In genomic region chr6:115542341-115542740, GRCm38 (mm10) we compare ENCODE assay signal across 29 mouse cellular contexts. TPM values are rescaled to one million over a fixed set of nuclear protein-coding genes. Genes with fewer than 3 reads are reported as not detected.
DNase-seq lines count a peak whose midpoint lies in the region; ATAC-seq and TF ChIP-seq lines count a peak whose summit lies in the region.
"Had no signal": no experiment of that assay in that cellular context is flagged by ENCODE, and none has a peak within 500 bp of the region (broad histone marks: within the 10 kb centered on the region; RNA-seq: fewer than 3 reads in every experiment).

No protein-coding gene starts in this region.

- no peaks in the 10 kb centered on the region for H3K36me3 ChIP-seq in kidney, postnatal 0 days (ENCODE audit: insufficient read depth, low read length)
- H3K36me3 ChIP-seq in kidney, embryonic 14.5 days (ENCODE audit: control insufficient read depth, insufficient read depth, low read length) = no peaks in the 10 kb centered on the region
- H3K36me3 ChIP-seq in midbrain, embryonic 11.5 days (ENCODE audit: control insufficient read depth, insufficient read depth, low read length) = no peaks in the 10 kb centered on the region
- H3K36me3 ChIP-seq in midbrain, embryonic 14.5 days (ENCODE audit: control insufficient read depth, insufficient read depth, low read length) = no peaks in the 10 kb centered on the region
- no peaks in the 10 kb centered on the region; the same call in 1 of the 2 replicates for H3K36me3 ChIP-seq in forebrain, embryonic 10.5 days (replicated peaks)
- H3K36me3 ChIP-seq in hindbrain, embryonic 16.5 days (ENCODE audit: control insufficient read depth, insufficient read depth, low read length) = no peaks in the 10 kb centered on the region
- H3K36me3 ChIP-seq: embryonic facial prominence, embryonic 10.5 days; embryonic facial prominence, embryonic 13.5 days; heart, embryonic 10.5 days; heart, embryonic 13.5 days had no signal

- peak; percentile 16; the same call in 1 of the 2 replicates for TF ChIP-seq CTCF in kidney, postnatal 0 days (IDR thresholded peaks at IDR 0.05; ENCODE audit: low read depth)

- no peak overlapping the region for H3K4me3 ChIP-seq in kidney, postnatal 0 days (replicated peaks; ENCODE audit: low read depth, low read length)
- no peak overlapping the region for H3K4me3 ChIP-seq in kidney, embryonic 14.5 days (ENCODE audit: low read length)
- no peak overlapping the region for H3K4me3 ChIP-seq in midbrain, embryonic 11.5 days (ENCODE audit: low read depth, low read length)
- no peak overlapping the region for H3K4me3 ChIP-seq in midbrain, embryonic 14.5 days (replicated peaks; ENCODE audit: low read depth, low read length)
- no peak overlapping the region for H3K4me3 ChIP-seq in forebrain, embryonic 10.5 days
- no peak overlapping the region for H3K4me3 ChIP-seq in hindbrain, embryonic 16.5 days (ENCODE audit: low read length)
- H3K4me3 ChIP-seq: embryonic facial prominence, embryonic 10.5 days; embryonic facial prominence, embryonic 13.5 days; erythroblast, embryonic 14.5 days; forebrain, embryonic 13.5 days; heart, adult 2 months; heart, embryonic 10.5 days; heart, embryonic 13.5 days had no signal

- no peak overlapping the region for H3K9ac ChIP-seq in kidney, postnatal 0 days (ENCODE audit: low read depth, low read length)
- H3K9ac ChIP-seq in kidney, embryonic 14.5 days (ENCODE audit: low read depth, low read length) = no peak overlapping the region
- no peak overlapping the region for H3K9ac ChIP-seq in midbrain, embryonic 11.5 days (ENCODE audit: low read length)
- H3K9ac ChIP-seq in midbrain, embryonic 14.5 days (replicated peaks; ENCODE audit: low read length) = no peak overlapping the region
- H3K9ac ChIP-seq in hindbrain, embryonic 16.5 days (ENCODE audit: low read depth, low read length) = no peak overlapping the region
- H3K9ac ChIP-seq: embryonic facial prominence, embryonic 13.5 days; forebrain, embryonic 13.5 days; heart, embryonic 13.5 days; hindbrain, embryonic 14.5 days had no signal

- no peak overlapping the region for H3K27ac ChIP-seq in kidney, postnatal 0 days
- no peak overlapping the region for H3K27ac ChIP-seq in kidney, embryonic 14.5 days (ENCODE audit: low read depth, low read length)
- H3K27ac ChIP-seq in midbrain, embryonic 11.5 days (ENCODE audit: low read depth, low read length) = no peak overlapping the region
- H3K27ac ChIP-seq in midbrain, embryonic 14.5 days (replicated peaks; ENCODE audit: low read depth, low read length) = no peak overlapping the region
- no peak overlapping the region for H3K27ac ChIP-seq in forebrain, embryonic 10.5 days
- H3K27ac ChIP-seq in hindbrain, embryonic 16.5 days (ENCODE audit: low read depth, low read length) = no peak overlapping the region
- H3K27ac ChIP-seq: embryonic facial prominence, embryonic 10.5 days; forebrain, embryonic 13.5 days; heart, adult 2 months; hindbrain, embryonic 14.5 days had no signal

- DNase-seq in kidney, postnatal 0 days (ENCODE audit: low spot score) = no peak
- peak; percentile 73 for DNase-seq in midbrain, embryonic 11.5 days (ENCODE audit: low spot score, missing footprints)
- DNase-seq in midbrain, embryonic 14.5 days = no peak
- peak; percentile 52 for DNase-seq in NIH3T3 (ENCODE audit: low read depth)
- no peak for DNase-seq in forebrain, embryonic 10.5 days (ENCODE audit: extremely low spot score, low spot score)
- DNase-seq: adrenal gland, adult 8-10 months; adrenal gland, postnatal 25 days; cerebellum, adult 11-12 months; cerebellum, adult 8-10 months; cerebellum, postnatal 10 days; cerebellum, postnatal 36 days; embryo, embryonic 11 days; gastrocnemius, postnatal 10 days; gastrocnemius, postnatal 36 days; heart, adult 2 months; heart, postnatal 14 days; heart, postnatal 4 days had no signal

- WGBS in kidney, postnatal 0 days = 53% methylated on average over 3 of the region's 3 CpGs
- 69% methylated on average over 3 of the region's 3 CpGs for WGBS in kidney, embryonic 14.5 days
- 73% methylated on average over 3 of the region's 3 CpGs for WGBS in midbrain, embryonic 11.5 days
- 71% methylated on average over 3 of the region's 3 CpGs for WGBS in midbrain, embryonic 14.5 days
- WGBS in forebrain, embryonic 10.5 days = 79% methylated on average over 3 of the region's 3 CpGs
- WGBS in hindbrain, embryonic 16.5 days = 73% methylated on average over 3 of the region's 3 CpGs

- H3K4me2 ChIP-seq in kidney, postnatal 0 days (ENCODE audit: low read length) = no peak overlapping the region
- H3K4me2 ChIP-seq in kidney, embryonic 14.5 days (replicated peaks; ENCODE audit: low read depth, low read length) = no peak overlapping the region
- H3K4me2 ChIP-seq in midbrain, embryonic 11.5 days = no peak overlapping the region
- no peak overlapping the region for H3K4me2 ChIP-seq in midbrain, embryonic 14.5 days (ENCODE audit: low read length)
- no peak overlapping the region for H3K4me2 ChIP-seq in hindbrain, embryonic 16.5 days (ENCODE audit: low read length)
- H3K4me2 ChIP-seq: embryonic facial prominence, embryonic 13.5 days; forebrain, embryonic 13.5 days; heart, embryonic 13.5 days; hindbrain, embryonic 14.5 days had no signal

- H3K4me1 ChIP-seq in kidney, postnatal 0 days (replicated peaks; ENCODE audit: insufficient read depth, low read length) = 0 out of 2 replicates have a peak, but pooled peaks cover 7% of the 10 kb centered on the region
- H3K4me1 ChIP-seq in kidney, embryonic 14.5 days (ENCODE audit: control insufficient read depth, insufficient read depth, low read length) = peaks cover 4% of the 10 kb centered on the region
- H3K4me1 ChIP-seq in midbrain, embryonic 11.5 days (ENCODE audit: control insufficient read depth, insufficient read depth, low read length) = peaks cover 7% of the 10 kb centered on the region; the same call in 1 of the 2 replicates
- peaks cover 10% of the 10 kb centered on the region for H3K4me1 ChIP-seq in midbrain, embryonic 14.5 days (ENCODE audit: control insufficient read depth, insufficient read depth, low read length)
- H3K4me1 ChIP-seq in forebrain, embryonic 10.5 days = peaks cover 31% of the 10 kb centered on the region
- peaks cover 9% of the 10 kb centered on the region for H3K4me1 ChIP-seq in hindbrain, embryonic 16.5 days (ENCODE audit: control insufficient read depth, insufficient read depth, low read depth, low read length)

- H3K27me3 ChIP-seq in kidney, postnatal 0 days (ENCODE audit: insufficient read depth, low read length) = no peaks in the 10 kb centered on the region
- H3K27me3 ChIP-seq in kidney, embryonic 14.5 days (ENCODE audit: control insufficient read depth, insufficient read depth, low read length) = no peaks in the 10 kb centered on the region
- H3K27me3 ChIP-seq in midbrain, embryonic 11.5 days (ENCODE audit: control insufficient read depth, insufficient read depth, low read length) = no peaks in the 10 kb centered on the region
- no peaks in the 10 kb centered on the region for H3K27me3 ChIP-seq in midbrain, embryonic 14.5 days (ENCODE audit: control insufficient read depth, insufficient read depth, low read length)
- no peaks in the 10 kb centered on the region for H3K27me3 ChIP-seq in forebrain, embryonic 10.5 days (ENCODE audit: poor library complexity, severe bottlenecking)
- H3K27me3 ChIP-seq in hindbrain, embryonic 16.5 days (replicated peaks; ENCODE audit: control insufficient read depth, insufficient read depth, low read length) = no peaks in the 10 kb centered on the region
- H3K27me3 ChIP-seq: embryonic facial prominence, embryonic 13.5 days; forebrain, embryonic 13.5 days had no signal

- no peaks in the 10 kb centered on the region for H3K9me3 ChIP-seq in kidney, postnatal 0 days (replicated peaks; ENCODE audit: low read length)
- no peaks in the 10 kb centered on the region for H3K9me3 ChIP-seq in kidney, embryonic 14.5 days (ENCODE audit: control insufficient read depth, low read length)
- no peaks in the 10 kb centered on the region for H3K9me3 ChIP-seq in midbrain, embryonic 11.5 days (ENCODE audit: control insufficient read depth, low read length)
- H3K9me3 ChIP-seq in midbrain, embryonic 14.5 days (ENCODE audit: control insufficient read depth, low read length) = no peaks in the 10 kb centered on the region
- no peaks in the 10 kb centered on the region for H3K9me3 ChIP-seq in forebrain, embryonic 10.5 days
- no peaks in the 10 kb centered on the region for H3K9me3 ChIP-seq in hindbrain, embryonic 16.5 days (ENCODE audit: control insufficient read depth, low read length)
- H3K9me3 ChIP-seq: embryonic facial prominence, embryonic 10.5 days; embryonic facial prominence, embryonic 13.5 days; forebrain, embryonic 13.5 days; heart, embryonic 10.5 days; heart, embryonic 13.5 days had no signal

- ATAC-seq in kidney, postnatal 0 days (replicated peaks; ENCODE audit: low FRiP score, low read depth) = no peak
- no peak for ATAC-seq in kidney, embryonic 14.5 days (ENCODE audit: low FRiP score, low TSS enrichment)
- ATAC-seq in midbrain, embryonic 11.5 days (ENCODE audit: low FRiP score) = no peak
- no peak for ATAC-seq in midbrain, embryonic 14.5 days (ENCODE audit: low FRiP score, low TSS enrichment)
- ATAC-seq in hindbrain, embryonic 16.5 days = no peak
- ATAC-seq: activated CD4-positive, CD25-positive, alpha-beta regulatory T cell, adult 4 months; forebrain, embryonic 13.5 days; forebrain, embryonic 16.5 days had no signal

RNA-seq across cellular contexts. Expression of gene Tsen2, which starts 2.1 kb away (rescaled TPM):
- polyA plus RNA-seq in kidney, postnatal 0 days (2015; fragmentation: Nextera tagmentation; extraction: Ambion mirVana) = 18.5 and 21.3 TPM in 2 replicates
- 26.1 and 33.4 TPM in 2 replicates for polyA plus RNA-seq in kidney, embryonic 14.5 days (2014; fragmentation: Nextera tagmentation; extraction: Ambion mirVana)
- polyA plus RNA-seq in midbrain, embryonic 11.5 days (2014; fragmentation: Nextera tagmentation; extraction: Ambion mirVana) = 29.0 and 32.7 TPM in 2 replicates
- polyA plus RNA-seq in midbrain, embryonic 14.5 days (2014; fragmentation: Nextera tagmentation; extraction: Ambion mirVana) = 31.6 and 34.4 TPM in 2 replicates
- polyA plus RNA-seq in forebrain, embryonic 10.5 days (2016; fragmentation: Nextera tagmentation; extraction: Ambion mirVana) = 37.7 and 39.9 TPM in 2 replicates
- 32.0 and 38.5 TPM in 2 replicates for polyA plus RNA-seq in hindbrain, embryonic 16.5 days (2015; fragmentation: Nextera tagmentation; extraction: Ambion mirVana)

RNA-seq across cellular contexts. Expression of gene Mkrn2os, which starts 50.0 kb away (rescaled TPM):
- polyA plus RNA-seq in kidney, postnatal 0 days (2015; fragmentation: Nextera tagmentation; extraction: Ambion mirVana) = 7.6 and 8.3 TPM in 2 replicates
- polyA plus RNA-seq in kidney, embryonic 14.5 days (2014; fragmentation: Nextera tagmentation; extraction: Ambion mirVana) = 5.2 and 5.8 TPM in 2 replicates
- polyA plus RNA-seq in midbrain, embryonic 11.5 days (2014; fragmentation: Nextera tagmentation; extraction: Ambion mirVana) = 0.15 and 0.19 TPM in 2 replicates
- 0.20 and 0.34 TPM in 2 replicates for polyA plus RNA-seq in midbrain, embryonic 14.5 days (2014; fragmentation: Nextera tagmentation; extraction: Ambion mirVana)
- polyA plus RNA-seq in forebrain, embryonic 10.5 days (2016; fragmentation: Nextera tagmentation; extraction: Ambion mirVana) = 0.06 and 0.40 TPM in 2 replicates
- 0.29 and 0.46 TPM in 2 replicates for polyA plus RNA-seq in hindbrain, embryonic 16.5 days (2015; fragmentation: Nextera tagmentation; extraction: Ambion mirVana)
- polyA plus RNA-seq: cortical plate, adult 2 months; erythroblast, embryonic 14.5 days had no signal

RNA-seq across cellular contexts. Expression of gene Mkrn2, which starts 59.4 kb away (rescaled TPM):
- 27.4 and 28.2 TPM in 2 replicates for polyA plus RNA-seq in kidney, postnatal 0 days (2015; fragmentation: Nextera tagmentation; extraction: Ambion mirVana)
- polyA plus RNA-seq in kidney, embryonic 14.5 days (2014; fragmentation: Nextera tagmentation; extraction: Ambion mirVana) = 18.7 and 33.4 TPM in 2 replicates
- 24.0 and 24.1 TPM in 2 replicates for polyA plus RNA-seq in midbrain, embryonic 11.5 days (2014; fragmentation: Nextera tagmentation; extraction: Ambion mirVana)
- polyA plus RNA-seq in midbrain, embryonic 14.5 days (2014; fragmentation: Nextera tagmentation; extraction: Ambion mirVana) = 27.8 and 34.9 TPM in 2 replicates
- 27.5 and 29.3 TPM in 2 replicates for polyA plus RNA-seq in forebrain, embryonic 10.5 days (2016; fragmentation: Nextera tagmentation; extraction: Ambion mirVana)
- polyA plus RNA-seq in hindbrain, embryonic 16.5 days (2015; fragmentation: Nextera tagmentation; extraction: Ambion mirVana) = 38.0 and 39.0 TPM in 2 replicates

Comparison
In these comparisons a context has a peak if more than half of its experiments do, and no peak if none do; other contexts are left out.
1. DNase-seq: peak in midbrain, embryonic 11.5 days (single experiment) and NIH3T3 (single experiment); none in kidney, postnatal 0 days (single experiment), midbrain, embryonic 14.5 days (single experiment) and forebrain, embryonic 10.5 days (single experiment).